Mouse (Mus musculus): Measurements from ENCODE around the gene Txndc11. TPM values are rescaled to one million over a fixed set of nuclear protein-coding genes. Genes with fewer than 3 reads are reported as not detected.

Txndc11 gene
- polyA plus RNA-seq (2015; fragmentation: Illumina TruSeq; extraction: RNeasy Lipid Tissue Mini Kit (QIAGEN cat#74804); ENCODE audit: insufficient read depth, low replicate concordance): 41.9 TPM

DNA sequence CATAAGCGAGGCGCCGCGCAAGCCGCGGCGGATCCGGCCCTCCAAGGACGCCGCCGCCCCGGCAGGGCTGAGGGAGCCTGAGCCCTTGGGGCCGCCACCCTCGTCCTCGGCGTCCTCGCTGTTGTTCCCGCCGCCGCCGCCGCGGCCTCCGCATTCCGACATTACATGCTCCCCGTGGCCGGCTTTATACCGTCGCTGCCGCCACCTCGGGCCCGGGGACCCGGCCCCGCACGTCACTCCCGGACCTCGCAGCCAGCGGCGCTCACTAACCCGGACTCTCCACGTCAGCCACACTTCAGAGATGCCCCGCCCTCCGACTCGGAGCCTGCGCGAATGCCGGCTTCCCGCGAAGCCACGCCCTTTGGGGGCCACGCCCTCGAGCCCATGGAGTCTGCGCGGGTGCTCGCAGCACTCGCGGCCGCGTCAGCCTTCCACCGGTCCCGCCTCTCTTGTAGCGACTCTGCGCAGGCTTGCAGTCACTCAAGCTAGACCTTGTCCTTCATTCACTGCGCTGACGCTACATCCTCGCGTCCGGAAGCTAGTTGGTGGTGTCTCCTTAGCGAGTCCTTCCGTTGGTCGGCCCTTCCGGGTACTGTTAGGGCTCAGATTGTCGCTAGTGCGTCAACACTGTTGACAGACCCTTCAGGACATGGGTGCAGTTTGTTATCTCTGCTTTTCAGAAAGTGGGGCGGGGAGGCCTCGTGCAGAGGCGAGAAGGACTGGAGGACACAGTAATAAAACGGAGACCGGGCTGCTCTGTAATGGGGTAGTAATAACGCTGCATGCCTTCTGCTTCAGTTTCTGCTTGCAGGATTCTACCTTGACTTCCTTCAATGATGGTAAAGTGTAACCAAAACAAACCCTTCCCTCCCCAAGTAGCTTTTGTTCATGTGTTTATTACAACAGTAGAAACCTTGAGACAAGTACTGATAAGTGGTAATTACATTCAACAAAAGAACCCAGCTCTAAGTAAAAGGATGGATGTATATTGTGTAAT, at the start of gene Txndc11:
Gene Txndc11, minus strand, starts transcription at position 303 of the 997 bp plus-strand sequence.

DNA sequence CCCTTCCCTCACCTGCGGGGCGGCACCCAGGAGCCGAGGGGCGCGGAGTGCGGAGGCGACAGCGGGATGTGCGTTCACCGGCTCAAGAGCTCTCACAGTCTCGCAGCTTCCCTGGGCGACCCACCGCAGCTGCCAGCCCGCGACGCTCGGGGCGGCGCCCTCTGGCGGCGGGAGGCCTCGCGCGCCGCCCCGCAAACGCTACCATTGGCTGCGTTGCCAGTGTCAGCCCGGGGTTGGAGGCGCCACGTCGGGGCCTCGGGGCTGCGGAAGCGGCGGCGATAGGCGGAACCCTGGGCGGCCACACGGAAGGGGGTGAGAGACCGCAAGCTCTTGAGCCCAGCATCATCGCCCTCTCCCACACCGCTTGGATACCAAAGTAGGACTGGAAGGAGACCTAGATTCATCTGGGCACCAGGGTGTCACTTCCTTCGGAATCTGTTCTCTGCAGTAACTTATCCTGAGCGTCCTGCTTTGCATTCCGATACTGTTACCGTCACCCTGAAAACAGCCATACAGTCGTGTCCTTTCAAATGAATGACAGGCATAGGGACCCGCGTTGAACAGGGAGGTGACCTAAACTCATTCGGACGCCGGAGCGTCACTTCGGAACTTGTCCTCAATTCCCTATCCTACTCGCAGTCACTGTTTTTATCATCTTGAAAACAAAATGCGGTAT, 41.9 kb upstream of the Txndc11 start, which contains the start of gene Zc3h7a:
Gene Zc3h7a, minus strand, starts transcription at position 186 of the 676 bp plus-strand sequence.

DNA sequence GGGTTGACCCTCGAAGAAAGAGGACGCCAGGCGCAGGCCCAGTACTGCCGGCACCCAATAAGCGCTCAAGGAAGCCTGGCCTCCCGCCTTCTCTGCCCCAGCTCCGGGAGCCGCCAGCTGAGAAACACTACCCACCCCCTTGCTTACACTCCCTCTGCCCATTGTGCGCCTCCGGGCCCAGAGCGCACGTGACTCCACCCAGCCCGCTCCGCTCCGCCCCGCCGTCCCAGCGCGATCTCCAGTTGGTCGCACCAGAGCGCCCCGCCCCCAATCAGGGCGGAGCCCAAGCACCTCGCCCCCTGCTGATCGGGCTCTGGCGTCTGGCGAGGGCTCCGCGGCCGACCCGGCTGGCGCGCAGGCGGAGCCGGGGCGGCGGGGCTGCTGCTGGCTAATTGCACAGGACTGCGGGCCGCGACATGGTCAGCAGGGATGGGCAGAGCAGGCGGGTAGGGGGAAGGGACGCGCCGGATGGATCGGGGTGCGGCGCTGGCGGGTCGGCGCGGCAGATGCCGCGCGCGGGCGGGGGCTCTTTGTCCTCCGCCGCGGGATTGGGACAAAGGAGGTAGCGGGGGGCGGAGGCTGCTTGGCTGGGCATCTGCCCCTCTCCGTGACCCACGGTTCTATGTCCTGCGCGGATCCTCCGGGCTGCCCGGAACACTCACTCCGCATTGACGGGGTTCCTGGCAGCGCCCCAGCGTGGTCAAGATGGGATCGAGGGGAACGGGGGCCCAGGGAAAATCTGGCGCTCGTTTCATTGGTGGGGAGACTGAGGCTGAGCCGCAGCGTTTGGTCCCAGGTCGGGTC, 68.2 kb downstream of the Txndc11 start, which contains the start of gene Litaf:
Gene Litaf, minus strand, starts transcription at position 129 of the 804 bp plus-strand sequence.

DNA sequence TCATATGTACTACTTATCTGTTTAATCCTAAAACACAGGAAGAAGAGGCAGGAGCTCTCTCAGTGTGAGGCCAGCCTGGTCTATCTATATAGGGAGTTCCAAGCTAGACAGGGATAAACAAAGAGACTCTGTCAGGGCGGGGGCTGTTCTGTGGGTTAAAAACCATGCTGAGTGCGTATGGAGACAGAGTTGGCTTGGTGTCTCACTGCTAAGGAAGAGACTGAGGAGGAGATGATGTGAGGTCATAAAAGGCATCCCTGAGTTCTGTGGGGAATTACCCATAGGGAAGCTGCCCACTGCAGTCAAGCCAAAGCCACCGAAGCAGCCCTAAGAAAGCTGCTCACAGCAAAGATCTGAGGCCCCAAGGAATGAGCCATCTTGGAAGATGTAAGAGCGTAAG, 73.8 kb downstream of the Txndc11 start, which contains the start of gene Snn:
Gene Snn, plus strand, starts transcription at position 301 of the 400 bp plus-strand sequence.

Other genes with a start within 250 kb of the Txndc11 start
- 256 TPM for gene Snn, start 73.7 kb downstream of the Txndc11 start, polyA plus RNA-seq (2015; fragmentation: Illumina TruSeq; extraction: RNeasy Lipid Tissue Mini Kit (QIAGEN cat#74804); ENCODE audit: insufficient read depth, low replicate concordance)
- gene Litaf, start 68.5 kb downstream of the Txndc11 start, polyA plus RNA-seq (2015; fragmentation: Illumina TruSeq; extraction: RNeasy Lipid Tissue Mini Kit (QIAGEN cat#74804); ENCODE audit: insufficient read depth, low replicate concordance): 50.1 TPM
- 520 TPM for gene Zc3h7a, start 41.7 kb upstream of the Txndc11 start, polyA plus RNA-seq (2015; fragmentation: Illumina TruSeq; extraction: RNeasy Lipid Tissue Mini Kit (QIAGEN cat#74804); ENCODE audit: insufficient read depth, low replicate concordance)
- gene Rsl1d1, start 68.7 kb upstream of the Txndc11 start, polyA plus RNA-seq (2015; fragmentation: Illumina TruSeq; extraction: RNeasy Lipid Tissue Mini Kit (QIAGEN cat#74804); ENCODE audit: insufficient read depth, low replicate concordance): 137 TPM
- gene Gspt1, start 119.7 kb upstream of the Txndc11 start, polyA plus RNA-seq (2015; fragmentation: Illumina TruSeq; extraction: RNeasy Lipid Tissue Mini Kit (QIAGEN cat#74804); ENCODE audit: insufficient read depth, low replicate concordance): 148 TPM
- gene Tnfrsf17, start 179.2 kb upstream of the Txndc11 start, polyA plus RNA-seq (2015; fragmentation: Illumina TruSeq; extraction: RNeasy Lipid Tissue Mini Kit (QIAGEN cat#74804); ENCODE audit: insufficient read depth, low replicate concordance): 3.1 TPM
- 26.9 TPM for gene Snx29, start 188.3 kb upstream of the Txndc11 start, polyA plus RNA-seq (2015; fragmentation: Illumina TruSeq; extraction: RNeasy Lipid Tissue Mini Kit (QIAGEN cat#74804); ENCODE audit: insufficient read depth, low replicate concordance)